Mouse (Mus musculus): ENCODE results near the gene Icam4.

DNA sequence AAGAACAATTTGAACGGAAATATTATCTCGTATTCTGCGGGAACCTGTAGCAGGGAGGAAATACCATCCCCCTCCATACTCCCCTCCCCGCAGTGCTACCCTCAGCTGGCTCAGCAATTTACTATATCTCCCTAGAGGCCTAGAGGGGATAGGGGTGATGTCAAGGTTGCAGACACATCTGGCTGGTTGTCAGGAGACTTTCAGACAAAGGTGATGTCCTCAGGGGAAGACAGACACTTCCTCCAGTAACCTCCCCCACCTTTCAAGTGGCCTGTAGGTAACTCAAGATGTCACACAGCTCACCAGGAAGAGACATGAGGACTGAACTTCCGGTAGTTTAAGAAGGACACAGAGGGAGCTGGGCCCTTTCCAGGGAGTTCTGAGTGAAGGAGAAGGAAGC, 46.0 kb upstream of the Icam4 start:
- TF ChIP-seq POLR2A (IDR thresholded peaks at IDR 0.05; ENCODE audit: insufficient read length, low read depth) (no peak), REST (IDR thresholded peaks at IDR 0.05; ENCODE audit: insufficient read depth, insufficient read length) (no peak), E2F4 (IDR thresholded peaks at IDR 0.05; ENCODE audit: insufficient read depth) (no peak), TCF12 (IDR thresholded peaks at IDR 0.05; ENCODE audit: insufficient read depth, poor library complexity, severe bottlenecking) (no peak), TCF3 (IDR thresholded peaks at IDR 0.05; ENCODE audit: insufficient read length, low read depth) (no peak), SRF (IDR thresholded peaks at IDR 0.05; ENCODE audit: control insufficient read depth, insufficient read length, low read depth) (no peak), MAX (IDR thresholded peaks at IDR 0.05; ENCODE audit: low read depth) (no peak), POLR2AphosphoS2 (IDR thresholded peaks at IDR 0.05; ENCODE audit: insufficient read length, low read depth) (no peak)

All from myocyte (in vitro differentiated cells).